Mouse (Mus musculus) CH12.LX (cell line): Measurements from ENCODE around the gene Cnot11. TPM values are rescaled to one million over a fixed set of nuclear protein-coding genes. Genes with fewer than 3 reads are reported as not detected.

ENCODE experiments used
- DNase-seq: peaks from one replicate; pipeline ENCODE4 v3.0.0-alpha.2; 2013; ENCODE audit errors: extremely low read depth
- H3K27ac ChIP-seq: 2 replicates; pipeline ENCODE4 v1.5.1; 2012; ENCODE audit warnings: low read depth, mild to moderate bottlenecking, control low read depth, moderate library complexity; ENCODE audit not compliant: insufficient read depth
- H3K27me3 ChIP-seq: replicated peaks from 2 replicates; pipeline ENCODE3; 2012; ENCODE audit warnings: inconsistent platforms
- H3K36me3 ChIP-seq, 2 experiments: replicated peaks in 1 of 2; 2 replicates each; pipeline versions ENCODE3 to v1.6.1; 2012; ENCODE audit warnings: inconsistent platforms in 1 of 2, low read length in 1 of 2, mild to moderate bottlenecking in 1 of 2, mixed read lengths in 1 of 2, moderate library complexity in 1 of 2; ENCODE audit not compliant: control insufficient read depth in 1 of 2, insufficient read depth in 1 of 2
- H3K4me1 ChIP-seq, 2 experiments: 2 replicates each; pipeline ENCODE4 v1.6.1; 2012; ENCODE audit warnings: inconsistent platforms in 1 of 2, moderate library complexity in 1 of 2; ENCODE audit not compliant: insufficient read depth in 2 of 2, control insufficient read depth in 1 of 2
- H3K4me2 ChIP-seq: 2 replicates; pipeline ENCODE4 v1.6.1; 2012; ENCODE audit warnings: low read depth, mild to moderate bottlenecking, control low read depth; ENCODE audit not compliant: poor library complexity, insufficient read depth, severe bottlenecking
- H3K4me3 ChIP-seq, 3 experiments: fragments of 150-350 bp in 1 of 3; sonication (generic) in 1 of 3; replicated peaks in 1 of 3; 2 replicates each; pipeline versions ENCODE3 to v1.5.1; 2011 to 2012; ENCODE audit warnings: low read depth in 2 of 3, low read length in 2 of 3, mild to moderate bottlenecking in 2 of 3, moderate library complexity in 2 of 3, control low read depth in 1 of 3, improper control_type of control experiment in 1 of 3, inconsistent platforms in 1 of 3, mixed read lengths in 1 of 3; ENCODE audit not compliant: poor library complexity in 1 of 3
- H3K79me2 ChIP-seq: replicated peaks from 2 replicates; pipeline ENCODE4 v1.6.1; 2012; ENCODE audit warnings: mild to moderate bottlenecking, moderate library complexity; ENCODE audit not compliant: control insufficient read depth, poor library complexity, insufficient read depth, severe bottlenecking; ENCODE audit errors: extremely low read depth
- H3K9ac ChIP-seq: 2 replicates; pipeline ENCODE4 v1.6.1; 2012; ENCODE audit warnings: low read depth, mild to moderate bottlenecking, control low read depth, moderate library complexity; ENCODE audit not compliant: insufficient read depth
- H3K9me3 ChIP-seq: replicated peaks from 2 replicates; pipeline ENCODE3; 2012; ENCODE audit warnings: low read length, inconsistent platforms, mixed read lengths
- BHLHE40 ChIP-seq: IDR thresholded peaks from 2 replicates; pipeline ENCODE4 v1.6.1; 2011; ENCODE audit warnings: mild to moderate bottlenecking, low read depth, low read length, improper control_type of control experiment
- CHD1 ChIP-seq: IDR thresholded peaks from 2 replicates; pipeline ENCODE4 v1.6.1; 2012; ENCODE audit warnings: low read depth, low read length, improper control_type of control experiment, inconsistent platforms
- CHD2 ChIP-seq: IDR thresholded peaks from 2 replicates; pipeline ENCODE4 v1.6.1; 2011; ENCODE audit warnings: low read length, improper control_type of control experiment
- E2F4 ChIP-seq: IDR thresholded peaks from 2 replicates; pipeline ENCODE4 v1.6.1; 2011; ENCODE audit warnings: low read depth, low read length, improper control_type of control experiment; ENCODE audit not compliant: insufficient replicate concordance
- GABPA ChIP-seq: IDR thresholded peaks from 2 replicates; pipeline ENCODE4 v1.6.1; 2012; ENCODE audit warnings: low read depth, low read length, improper control_type of control experiment, inconsistent platforms; ENCODE audit not compliant: insufficient replicate concordance
- HCFC1 ChIP-seq: IDR thresholded peaks from 2 replicates; pipeline ENCODE4 v1.6.1; 2012; ENCODE audit warnings: low read depth, mild to moderate bottlenecking, inconsistent platforms, low read length, improper control_type of control experiment
- IRF4 ChIP-seq: IDR thresholded peaks from 2 replicates; pipeline ENCODE4 v1.6.1; 2014; ENCODE audit warnings: low read depth, mild to moderate bottlenecking, inconsistent platforms, low read length, improper control_type of control experiment
- JUN ChIP-seq: IDR thresholded peaks from 2 replicates; pipeline ENCODE4 v1.6.1; 2011; ENCODE audit warnings: low read depth, mild to moderate bottlenecking, low read length, improper control_type of control experiment, moderate library complexity; ENCODE audit not compliant: insufficient read depth
- JUND ChIP-seq: conservative IDR thresholded peaks from 2 replicates; pipeline ENCODE4 v1.6.1; 2011; ENCODE audit warnings: low read depth, low read length, improper control_type of control experiment
- MAFK ChIP-seq: IDR thresholded peaks from 2 replicates; pipeline ENCODE4 v1.6.1; 2011; ENCODE audit warnings: low read length, improper control_type of control experiment; ENCODE audit not compliant: insufficient replicate concordance
- MAX ChIP-seq: IDR thresholded peaks from 2 replicates; pipeline ENCODE4 v1.6.1; 2011; ENCODE audit warnings: low read length, improper control_type of control experiment
- MEF2A ChIP-seq: IDR thresholded peaks from 2 replicates; pipeline ENCODE4 v1.6.1; 2014; ENCODE audit warnings: low read depth, mild to moderate bottlenecking, inconsistent platforms, low read length, improper control_type of control experiment, borderline replicate concordance
- MXI1 ChIP-seq: IDR thresholded peaks from 2 replicates; pipeline ENCODE4 v1.6.1; 2011; ENCODE audit warnings: mild to moderate bottlenecking, low read depth, low read length, improper control_type of control experiment
- MYC ChIP-seq: IDR thresholded peaks from 2 replicates; pipeline ENCODE4 v1.6.1; 2011; ENCODE audit warnings: low read depth, mild to moderate bottlenecking, improper control_type of control experiment, low read length
- NRF1 ChIP-seq: IDR thresholded peaks from 2 replicates; pipeline ENCODE4 v1.6.1; 2014; ENCODE audit warnings: low read depth, mild to moderate bottlenecking, inconsistent platforms, low read length, improper control_type of control experiment, moderate library complexity
- POLR2A ChIP-seq: IDR thresholded peaks from 2 replicates; pipeline ENCODE4 v1.6.1; 2011; ENCODE audit warnings: low read depth, mild to moderate bottlenecking, improper control_type of control experiment, low read length
- RAD21 ChIP-seq: IDR thresholded peaks from 2 replicates; pipeline ENCODE4 v1.6.1; 2011; ENCODE audit warnings: low read depth, mild to moderate bottlenecking, low read length, improper control_type of control experiment, moderate library complexity
- RCOR1 ChIP-seq: conservative IDR thresholded peaks from 2 replicates; pipeline ENCODE4 v1.6.1; 2012; ENCODE audit warnings: low read depth, mild to moderate bottlenecking, inconsistent platforms, low read length, improper control_type of control experiment
- SMC3 ChIP-seq: IDR thresholded peaks from 2 replicates; pipeline ENCODE4 v1.6.1; 2011; ENCODE audit warnings: low read depth, low read length, improper control_type of control experiment
- TBP ChIP-seq: conservative IDR thresholded peaks from 2 replicates; pipeline ENCODE4 v1.6.1; 2011; ENCODE audit warnings: low read depth, low read length, improper control_type of control experiment
- UBTF ChIP-seq: IDR thresholded peaks from 2 replicates; pipeline ENCODE4 v1.6.1; 2012; ENCODE audit warnings: low read depth, mild to moderate bottlenecking, inconsistent platforms, low read length, improper control_type of control experiment, moderate library complexity
- USF1 ChIP-seq: IDR thresholded peaks from 2 replicates; pipeline ENCODE4 v1.6.1; 2014; ENCODE audit warnings: low read depth, mild to moderate bottlenecking, inconsistent platforms, low read length, improper control_type of control experiment
- USF2 ChIP-seq: conservative IDR thresholded peaks from 2 replicates; pipeline ENCODE4 v1.6.1; 2011; ENCODE audit warnings: low read depth, low read length, improper control_type of control experiment
- ZKSCAN1 ChIP-seq: IDR thresholded peaks from 2 replicates; pipeline ENCODE4 v1.6.1; 2012; ENCODE audit warnings: low read depth, inconsistent platforms, low read length, improper control_type of control experiment, borderline replicate concordance
- ZNF384 ChIP-seq: IDR thresholded peaks from 2 replicates; pipeline ENCODE4 v1.6.1; 2012; ENCODE audit warnings: low read depth, low read length, improper control_type of control experiment, inconsistent platforms
- dilution Hi-C: fragments of 300-500 bp; cut with MboI; formaldehyde crosslinking; loops from 2 replicates; pipeline ENCODE4 v1.14.3; 2020; ENCODE audit warnings: low sequenced_read_pairs; ENCODE audit not compliant: extremely low pct_unique_long_range_greater_than_20kb, extremely low pct_ligation_motif_present
- in situ Hi-C: fragments of 300-500 bp; cut with MboI; formaldehyde crosslinking; loops from 3 replicates; pipeline ENCODE4 v1.14.3; 2019; ENCODE audit warnings: low sequenced_read_pairs, low pct_ligation_motif_present, low pct_unique_long_range_greater_than_20kb, mixed read lengths
- polyA plus RNA-seq: library from polyadenylated mRNA; unstranded; fragments of >175 nt; gene quantifications from 2 replicates; pipeline ENCODE4 v1.2.1, GENCODE M21; 2012; ENCODE audit warnings: low read depth; ENCODE audit not compliant: insufficient read length
- total RNA-seq, 2 experiments: library from RNA; depleted of rRNA; stranded (reverse); fragments of 300-350 nt in 1 of 2; fragments of >200 nt in 1 of 2; gene quantifications; 2 replicates each; pipeline ENCODE4 v1.2.3; 2012 to 2014

The Cnot11 gene
- total and polyA plus RNA-seq, 3 experiments = 15.3 to 34.9 (median 28.6) TPM

DNA sequence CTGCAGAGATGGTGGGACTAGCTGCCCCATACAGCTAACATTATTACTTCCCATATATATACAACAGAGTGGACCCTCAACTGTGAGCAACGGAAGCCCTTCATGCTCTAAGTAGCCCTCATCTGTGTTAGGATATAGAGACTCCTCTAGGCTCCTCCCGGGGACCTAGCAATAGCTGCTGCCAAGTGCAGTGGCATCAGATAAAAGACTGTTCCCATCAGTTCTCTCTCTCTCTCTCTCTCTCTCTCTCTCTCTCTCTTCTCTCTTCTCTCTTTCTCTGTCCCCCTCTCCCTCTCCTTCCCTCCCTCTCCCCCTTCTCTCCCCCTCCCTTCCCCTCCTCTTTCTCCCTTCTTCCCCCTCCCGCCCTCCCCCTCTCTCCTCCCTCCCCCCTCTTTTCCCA is 46.4 kb downstream of the Cnot11 start:
- H3K4me2 ChIP-seq = no peak overlapping the region
- TF ChIP-seq GABPA (no peak), USF2 (no peak), IRF4 (no peak), TBP (no peak), ZNF384 (no peak), E2F4 (no peak), JUND (no peak), POLR2A (no peak), MAX (no peak), UBTF (no peak), CHD1 (no peak), MYC (no peak), MEF2A (no peak), ZKSCAN1 (no peak), MAFK (no peak), RCOR1 (no peak), USF1 (no peak)
- H3K36me3 ChIP-seq = no peaks in the 10 kb centered on the region
- H3K4me3 ChIP-seq = no peak overlapping the region
- H3K79me2 ChIP-seq = no peaks in the 10 kb centered on the region; the same call in 1 of the 2 replicates
- no peaks in the 10 kb centered on the region for H3K9me3 ChIP-seq
- dilution Hi-C loops (no loop called here), in situ Hi-C loops (no loop called here)
- H3K27me3 ChIP-seq = peaks cover 8% of the 10 kb centered on the region
- H3K9ac ChIP-seq = no peak overlapping the region
- no peak for DNase-seq
- H3K27ac ChIP-seq = no peak overlapping the region
- peaks cover 0 to 15% of the 10 kb centered on the region in 2 experiments; a peak in 2 of 4 replicates for H3K4me1 ChIP-seq

DNA sequence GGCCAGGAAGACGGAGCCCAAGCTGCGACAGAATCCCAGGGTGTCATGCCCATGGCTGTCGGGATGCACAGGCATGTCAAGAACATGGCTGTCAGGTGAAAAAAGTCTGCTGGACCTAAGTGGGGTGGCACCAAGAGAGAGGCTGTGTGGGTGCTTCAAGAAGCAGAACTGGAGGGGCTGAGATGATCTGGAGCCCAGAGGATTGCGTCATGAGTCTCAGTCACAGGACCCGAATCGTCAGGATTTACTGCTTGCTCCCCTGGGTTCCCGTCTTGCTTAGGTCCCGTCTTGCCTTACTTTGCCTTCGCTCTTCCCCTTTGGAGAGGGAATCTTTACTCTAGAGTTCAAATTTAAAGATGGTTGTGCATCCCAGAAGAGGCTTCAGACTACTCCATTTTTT is 48.4 kb downstream of the Cnot11 start:
- Histone ChIP-seq H3K9me3 (no peaks in the 10 kb centered on the region), H3K4me2 (no peak overlapping the region), H3K4me3 (no peak overlapping the region), H3K36me3 (no peaks in the 10 kb centered on the region), H3K9ac (no peak overlapping the region), H3K79me2 (no peaks in the 10 kb centered on the region), H3K27me3 (peaks cover 8% of the 10 kb centered on the region), H3K27ac (no peak overlapping the region), H3K4me1 (peaks cover 0 to 10% of the 10 kb centered on the region in 2 experiments; a peak in 2 of 4 replicates)
- DNase-seq = no peak
- dilution Hi-C loops = no loop called here
- in situ Hi-C loops = no loop called here
- TF ChIP-seq BHLHE40 (no peak), CHD2 (no peak), UBTF (no peak), RAD21 (no peak), JUN (no peak), USF2 (no peak), MXI1 (no peak), TBP (no peak), NRF1 (no peak), HCFC1 (no peak), SMC3 (no peak), RCOR1 (no peak)
